Mouse (Mus musculus) layer of hippocampus, adult 11-12 months (tissue): ENCODE measurements around the gene Mfsd6.

Experiments used
- DNase-seq: peaks from one replicate; pipeline ENCODE4 v3.0.0; 2022; ENCODE audit warnings: low spot score

The Mfsd6 gene

DNA sequence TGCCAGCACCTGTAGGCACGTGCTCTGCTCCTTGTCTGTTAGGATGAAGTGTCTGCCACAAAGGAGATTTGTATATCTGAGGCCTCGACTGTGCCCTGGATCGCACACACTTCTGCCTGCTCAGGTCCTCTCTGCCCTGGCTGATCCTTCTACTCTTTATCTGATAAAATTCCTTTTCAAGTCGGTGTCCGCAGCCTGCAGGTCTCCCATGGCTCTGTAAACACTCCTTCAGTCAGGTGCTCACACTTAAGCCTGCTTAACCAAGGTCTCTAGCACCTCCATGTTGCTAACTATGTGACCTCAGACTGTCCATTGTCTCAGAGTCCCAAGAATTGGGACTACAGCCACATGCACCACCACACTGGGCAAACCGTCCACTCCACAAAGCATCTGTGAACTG, 87.0 kb downstream of the Mfsd6 start:
- DNase-seq: no peak

- no peak for DNase-seq
Observed at GRCm38 (mm10) chr1:52639090-52639489, 88.2 kb downstream of the Mfsd6 start.

- DNase-seq: no peak
Observed at GRCm38 (mm10) chr1:52638101-52638500, 89.2 kb downstream of the Mfsd6 start.

- no peak for DNase-seq
Observed at GRCm38 (mm10) chr1:52635932-52636331, 91.3 kb downstream of the Mfsd6 start.

DNA sequence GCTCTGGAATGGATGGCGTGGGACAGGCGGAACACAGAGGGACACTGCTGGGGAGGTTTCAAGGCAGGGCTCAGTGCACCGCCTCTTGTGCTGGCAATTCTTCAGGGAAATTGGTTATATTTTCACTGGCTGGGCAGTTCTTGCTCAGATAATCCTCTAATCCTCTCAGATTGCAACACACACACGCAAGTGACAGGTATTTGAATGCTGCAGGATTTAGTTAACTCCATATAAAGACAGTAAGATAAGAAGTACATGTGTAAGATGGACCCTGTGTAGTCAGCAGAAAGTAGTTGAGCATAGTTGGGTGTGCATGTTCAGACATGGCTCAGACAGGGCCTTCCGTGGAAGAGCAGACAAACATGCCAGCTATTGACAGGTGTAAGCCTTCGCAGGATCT, 93.0 kb downstream of the Mfsd6 start:
- DNase-seq: no peak

DNA sequence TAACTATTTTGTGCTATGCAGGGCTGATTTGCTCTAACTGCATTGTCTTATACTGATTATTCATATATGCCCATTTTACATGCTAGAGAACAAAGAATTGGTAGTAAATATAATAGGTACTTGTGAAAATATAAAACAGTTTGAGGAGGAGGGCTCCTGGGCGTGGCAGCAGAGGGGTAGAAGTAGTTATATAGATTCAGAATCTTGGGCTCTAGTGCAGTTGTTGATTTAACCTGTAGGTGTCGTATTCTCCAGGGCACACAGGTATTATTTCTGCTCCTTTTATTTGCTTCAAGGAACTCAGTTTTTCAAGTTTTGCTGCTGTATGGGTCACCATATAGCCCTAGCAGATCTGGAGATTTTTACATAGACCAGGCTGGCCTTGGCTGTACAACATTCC, 95.7 kb downstream of the Mfsd6 start:
- DNase-seq: no peak

- no peak for DNase-seq
Observed at GRCm38 (mm10) chr1:52630937-52631299, 96.3 kb downstream of the Mfsd6 start.

DNA sequence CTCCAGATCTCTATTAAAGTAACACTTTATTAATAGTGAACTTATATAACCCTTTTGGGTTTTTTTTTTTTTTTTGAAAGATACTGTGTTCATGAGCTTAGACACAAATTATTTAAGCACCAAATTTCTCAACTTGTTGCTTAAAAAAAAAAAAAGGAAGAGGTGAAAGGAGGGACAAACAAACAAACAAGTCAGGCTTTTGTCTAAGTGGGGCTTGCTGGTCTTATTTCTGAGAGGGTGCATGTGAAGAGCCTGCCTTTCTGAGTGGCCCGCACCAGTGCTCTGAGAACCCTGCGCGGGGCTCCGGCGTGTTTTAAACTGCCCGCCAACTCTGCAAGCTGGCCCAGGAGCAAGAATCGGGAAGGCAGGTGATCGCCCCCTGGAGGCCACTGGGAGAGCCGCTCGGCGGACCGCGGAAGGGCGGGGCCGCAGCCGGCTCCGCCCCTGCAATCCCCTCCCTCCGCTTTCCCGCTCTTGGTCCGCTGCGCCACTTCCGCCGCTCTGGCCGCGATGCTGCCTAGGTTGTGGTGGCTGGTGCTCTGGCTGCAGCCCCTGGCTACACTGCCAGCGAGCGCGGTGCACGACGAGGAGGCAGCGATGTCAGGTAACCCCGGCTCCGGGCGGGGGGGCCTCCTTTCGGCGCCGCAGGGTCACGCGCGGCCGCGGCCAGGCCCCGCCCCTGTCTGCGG, 96.9 kb downstream of the Mfsd6 start, which contains the start of gene Nemp2:
Gene Nemp2, plus strand, starts transcription at position 456 of the 689 bp plus-strand sequence.
- DNase-seq: peak; percentile 94

DNA sequence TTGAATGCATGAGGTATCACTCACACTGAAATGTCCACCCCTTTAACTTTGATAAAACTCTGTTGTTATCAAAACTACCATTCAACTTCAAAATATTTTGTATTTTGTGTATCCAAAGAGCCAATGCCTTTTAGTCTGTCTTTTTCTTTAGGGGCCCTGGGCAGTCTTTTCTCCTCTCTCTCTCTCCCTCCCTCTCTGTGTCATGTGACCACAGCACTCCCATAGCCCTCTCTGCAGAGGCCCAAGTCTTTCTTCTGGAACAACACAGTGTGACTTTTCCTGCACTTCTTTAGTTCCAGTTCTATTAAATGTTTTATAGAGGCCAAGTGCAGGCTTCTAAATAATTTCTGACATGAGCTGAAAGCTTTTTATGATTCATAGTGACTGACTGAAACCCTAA, 106.8 kb downstream of the Mfsd6 start:
- no peak for DNase-seq

GRCm38 (mm10) chr1:52618217-52618616, 109.0 kb downstream of the Mfsd6 start:
- DNase-seq: no peak

DNA sequence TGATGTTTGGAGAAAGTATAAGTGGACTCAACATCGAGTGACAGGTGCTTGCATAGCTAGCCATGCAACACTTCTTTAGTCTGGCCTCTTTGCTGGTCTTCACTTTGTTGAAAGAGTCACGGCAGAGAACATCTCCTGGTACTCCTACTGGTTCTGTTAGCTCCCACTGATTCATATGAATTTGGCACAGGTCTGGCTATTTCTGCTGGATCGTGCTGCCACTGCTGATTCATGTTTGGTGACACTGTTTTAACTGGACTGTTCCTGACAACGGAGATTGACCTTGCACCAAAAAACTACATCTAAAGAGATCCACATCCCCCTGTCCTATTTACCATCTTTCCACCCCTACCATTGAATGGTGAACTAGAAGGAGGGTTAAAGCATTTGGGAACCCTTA, 118.8 kb downstream of the Mfsd6 start:
- DNase-seq: no peak

GRCm38 (mm10) chr1:52607700-52608099, 119.6 kb downstream of the Mfsd6 start:
- no peak for DNase-seq
